Mouse (Mus musculus): ENCODE measurements at regions not wholly inside any gene's neighbourhood (a gene's known extent, or its start where the extent isn't known, plus 50 kb on each side); places are given as distances from the start of the nearest gene placed in this dataset.

- no peak for TF ChIP-seq EP300 (IDR thresholded peaks at IDR 0.05; ENCODE audit: low read depth)
- no peak for TF ChIP-seq CTCF (IDR thresholded peaks at IDR 0.05; ENCODE audit: low read depth)
These were observed 394.5 kb downstream of the Etnk1 start for GRCm38 (mm10) chr6:143561316-143562088.

Data from liver, postnatal 0 days (tissue).